Mouse (Mus musculus) midbrain, embryonic 15.5 days (tissue): ENCODE data around the gene Zc2hc1c. TPM values are rescaled to one million over a fixed set of nuclear protein-coding genes. Genes with fewer than 3 reads are reported as not detected.

Source experiments
- ATAC-seq: fragments of 200-750 bp; cut with Nextera tagmentation; replicated peaks from 2 replicates; pipeline ENCODE4 v1.8.0; 2017; ENCODE audit warnings: moderate TSS enrichment
- H3K27ac ChIP-seq: fragments of 300-500 bp; sonication (generic); 2 replicates; pipeline ENCODE4 v1.5.1; 2015; ENCODE audit warnings: mild to moderate bottlenecking, inconsistent platforms
- H3K27me3 ChIP-seq: fragments of 300-500 bp; sonication (generic); replicated peaks from 2 replicates; pipeline ENCODE4 v1.6.1; 2015; ENCODE audit warnings: inconsistent platforms
- H3K36me3 ChIP-seq: fragments of 300-500 bp; sonication (generic); replicated peaks from 2 replicates; pipeline ENCODE4 v1.6.1; 2015; ENCODE audit warnings: inconsistent platforms
- H3K4me1 ChIP-seq: fragments of 300-500 bp; sonication (generic); 2 replicates; pipeline ENCODE4 v1.6.1; 2015; ENCODE audit warnings: inconsistent platforms
- H3K4me2 ChIP-seq: fragments of 300-500 bp; sonication (generic); 2 replicates; pipeline ENCODE4 v1.6.1; 2015; ENCODE audit warnings: inconsistent platforms, mild to moderate bottlenecking, moderate library complexity
- H3K4me3 ChIP-seq: fragments of 300-500 bp; sonication (generic); 2 replicates; pipeline ENCODE4 v1.5.1; 2015; ENCODE audit warnings: mild to moderate bottlenecking, inconsistent platforms
- H3K9ac ChIP-seq: fragments of 300-500 bp; sonication (generic); 2 replicates; pipeline ENCODE4 v1.6.1; 2015; ENCODE audit warnings: mild to moderate bottlenecking, inconsistent platforms
- H3K9me3 ChIP-seq: fragments of 300-500 bp; sonication (generic); 2 replicates; pipeline ENCODE4 v1.6.1; 2016; ENCODE audit warnings: inconsistent platforms
- WGBS: fragments of 180-500 bp; shearing (Covaris S2); methylation state at CpG from one replicate; pipeline ENCODE4 v1.1.7; 2015; ENCODE audit warnings: mixed read lengths; 5-methylcytosine and 5-hydroxymethylcytosine counted together
- microRNA-seq: library from miRNA; unstranded; fragments of <30 nt; microRNA quantifications from one replicate; pipeline ENCODE4, GENCODE M21; 2016
- polyA plus RNA-seq: library from polyadenylated mRNA; unstranded; fragments of >200 nt; fragmentation: Nextera tagmentation; extraction: Ambion mirVana; gene quantifications from 2 replicates; pipeline ENCODE4 v1.2.1, GENCODE M21; 2015

Zc2hc1c gene
- polyA plus RNA-seq, 1 experiment from 2014 or later, result 2.0 TPM

GRCm38 (mm10) chr12:85344252-85344651 is 55.9 kb downstream of the Zc2hc1c start:
- no peaks in the 10 kb centered on the region for H3K9me3 ChIP-seq
- H3K27me3 ChIP-seq, result no peaks in the 10 kb centered on the region
- H3K4me1 ChIP-seq, result peaks cover 5% of the 10 kb centered on the region
- no peak for ATAC-seq
- no peak overlapping the region for H3K27ac ChIP-seq
- no peak overlapping the region for H3K9ac ChIP-seq
- 81% methylated on average over 7 of the region's 7 CpGs for WGBS
- H3K4me2 ChIP-seq, result no peak overlapping the region
- no peak overlapping the region for H3K4me3 ChIP-seq
- H3K36me3 ChIP-seq, result peaks cover 11% of the 10 kb centered on the region

DNA sequence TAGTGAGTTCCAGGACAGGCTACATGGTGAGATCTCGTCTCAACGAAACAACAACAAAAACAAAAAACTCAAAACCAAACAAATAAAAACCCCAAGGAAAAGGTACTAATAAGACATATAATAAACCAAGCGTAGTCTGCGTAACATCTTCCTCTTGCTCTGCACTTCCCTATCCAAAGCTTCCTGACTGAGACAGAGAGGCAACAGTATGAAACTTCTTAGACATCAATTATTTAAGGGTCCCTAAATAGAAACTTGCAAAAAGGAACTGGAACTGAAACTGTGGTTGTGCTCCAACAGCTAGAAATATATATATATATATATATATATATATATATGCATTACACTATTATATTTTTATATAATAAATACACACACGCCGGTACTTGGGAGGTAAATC is 57.2 kb downstream of the Zc2hc1c start:
- H3K27me3 ChIP-seq, result no peaks in the 10 kb centered on the region
- peaks cover 12% of the 10 kb centered on the region for H3K36me3 ChIP-seq
- WGBS, result 95% methylated on average over 6 of the region's 6 CpGs
- ATAC-seq, result no peak
- H3K9ac ChIP-seq, result no peak overlapping the region
- H3K9me3 ChIP-seq, result no peaks in the 10 kb centered on the region
- H3K4me1 ChIP-seq, result peaks cover 5% of the 10 kb centered on the region
- no peak overlapping the region for H3K4me3 ChIP-seq
- H3K4me2 ChIP-seq, result no peak overlapping the region
- H3K27ac ChIP-seq, result no peak overlapping the region

DNA sequence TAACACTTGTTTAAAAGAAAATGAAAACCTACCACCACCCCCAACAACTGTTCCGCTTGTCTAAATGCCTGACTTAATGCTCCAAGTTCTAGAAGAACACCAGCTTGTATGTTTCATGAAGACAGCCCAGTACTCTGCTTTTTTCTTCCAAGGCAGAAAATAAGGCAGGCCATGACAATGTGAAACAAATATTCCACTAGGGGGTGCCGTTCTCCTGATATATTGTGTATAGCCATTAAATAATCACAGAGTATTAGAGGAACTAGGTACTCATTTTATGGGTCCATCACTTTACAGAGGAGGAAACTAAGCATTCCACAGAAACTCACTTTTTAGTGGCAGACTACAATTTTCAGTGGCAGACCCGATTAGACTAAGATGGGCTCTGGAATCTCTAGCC is 58.0 kb downstream of the Zc2hc1c start:
- Histone ChIP-seq H3K36me3 (peaks cover 12% of the 10 kb centered on the region), H3K4me3 (no peak overlapping the region), H3K4me2 (no peak overlapping the region), H3K27ac (no peak overlapping the region), H3K9me3 (no peaks in the 10 kb centered on the region), H3K27me3 (no peaks in the 10 kb centered on the region), H3K9ac (no peak overlapping the region), H3K4me1 (peaks cover 3% of the 10 kb centered on the region; the same call in 1 of the 2 replicates)
- WGBS, result 60% methylated on average over 3 of the region's 3 CpGs
- peak; percentile 63; the same call in 1 of the 2 replicates for ATAC-seq

- no peak overlapping the region for H3K9ac ChIP-seq
- WGBS, result 73% methylated on average over 3 of the region's 3 CpGs
- no peak overlapping the region for H3K4me3 ChIP-seq
- H3K36me3 ChIP-seq, result peaks cover 12% of the 10 kb centered on the region
- H3K9me3 ChIP-seq, result no peaks in the 10 kb centered on the region
- ATAC-seq, result no peak
- H3K27ac ChIP-seq, result no peak overlapping the region
- H3K4me1 ChIP-seq, result 0 out of 2 replicates have a peak, but pooled peaks cover 2% of the 10 kb centered on the region
- no peak overlapping the region for H3K4me2 ChIP-seq
- no peaks in the 10 kb centered on the region for H3K27me3 ChIP-seq
Measured at GRCm38 (mm10) chr12:85347196-85347595, 58.8 kb downstream of the Zc2hc1c start.

GRCm38 (mm10) chr12:85348338-85348737 is 59.9 kb downstream of the Zc2hc1c start:
- 79% methylated on average over 6 of the region's 6 CpGs for WGBS
- H3K9me3 ChIP-seq, result no peaks in the 10 kb centered on the region
- no peak overlapping the region for H3K27ac ChIP-seq
- no peaks in the 10 kb centered on the region for H3K27me3 ChIP-seq
- H3K36me3 ChIP-seq, result peaks cover 14% of the 10 kb centered on the region
- no peak overlapping the region for H3K9ac ChIP-seq
- no peak for ATAC-seq
- H3K4me1 ChIP-seq, result 0 out of 2 replicates have a peak, but pooled peaks cover 2% of the 10 kb centered on the region
- no peak overlapping the region for H3K4me3 ChIP-seq
- H3K4me2 ChIP-seq, result no peak overlapping the region

Small RNAs within 50 kb of the gene (microRNA-seq; reads per million reads assigned to microRNA genes)
- gene Mir6938, result not detected

Other genes starting within 250 kb of the Zc2hc1c start
- gene Prox2, start 177.8 kb upstream of the Zc2hc1c start, polyA plus RNA-seq, result 1.1 and 1.4 TPM in 2 replicates
- gene Dlst, start 177.8 kb upstream of the Zc2hc1c start, polyA plus RNA-seq, result 107 and 109 TPM in 2 replicates
- gene Rps6kl1, start 137.3 kb upstream of the Zc2hc1c start, polyA plus RNA-seq, result 37.3 and 38.2 TPM in 2 replicates
- 7.2 and 8.7 TPM in 2 replicates for gene Pgf, start 110.8 kb upstream of the Zc2hc1c start, polyA plus RNA-seq
- gene Eif2b2, start 69.1 kb upstream of the Zc2hc1c start, polyA plus RNA-seq, result 78.2 and 88.8 TPM in 2 replicates
- 8.1 and 9.5 TPM in 2 replicates for gene Mlh3, start 18.0 kb upstream of the Zc2hc1c start, polyA plus RNA-seq
- 47.4 and 49.2 TPM in 2 replicates for gene Acyp1, start 153 bp upstream of the Zc2hc1c start, polyA plus RNA-seq
- gene Nek9, start 50.8 kb downstream of the Zc2hc1c start, polyA plus RNA-seq, result 11.1 and 11.7 TPM in 2 replicates
- gene Tmed10, start 86.3 kb downstream of the Zc2hc1c start, polyA plus RNA-seq, result 172 and 173 TPM in 2 replicates
- 1.4 and 1.6 TPM in 2 replicates for gene Fos, start 185.3 kb downstream of the Zc2hc1c start, polyA plus RNA-seq